Mouse (Mus musculus) cerebellum, adult 9-10 months (tissue): ENCODE measurements around the gene Pla2g5.
"Not testable (repeated sequence)": the region's sequence is repeated elsewhere in the genome, so short reads cannot be mapped to it uniquely, and the experiment has no call there.

Experiments used
- DNase-seq: peaks from one replicate; pipeline ENCODE4 v3.0.0; 2022

Pla2g5 gene

GRCm38 (mm10) chr4:138863344-138863998, at the start of gene Pla2g5:
Pla2g5 (minus strand) TSS chr4:138863482.
- no peak for DNase-seq

GRCm38 (mm10) chr4:138905624-138906337, 42.5 kb upstream of the Pla2g5 start:
- no peak for DNase-seq

- DNase-seq = no peak
Measured at GRCm38 (mm10) chr4:138899361-138899760, 36.1 kb upstream of the Pla2g5 start.

DNA sequence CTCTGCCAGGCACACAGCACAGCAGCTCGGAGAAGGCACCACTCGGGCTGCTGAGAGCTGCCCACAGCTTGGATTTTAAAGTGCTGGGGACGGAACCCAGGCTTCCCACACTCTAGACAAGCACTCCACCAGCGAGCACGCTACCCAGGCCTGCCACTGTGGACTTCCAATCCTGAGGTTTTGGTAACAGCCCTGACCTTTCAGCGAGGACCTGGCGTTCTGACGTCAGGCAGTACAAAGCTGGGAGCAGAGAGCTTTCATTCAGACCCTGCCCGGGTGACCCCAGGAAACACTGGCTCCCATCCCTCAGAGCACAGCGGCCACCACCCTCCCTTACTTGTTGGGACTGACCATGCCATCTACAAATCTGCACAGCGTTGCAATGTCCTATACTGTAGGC, 30.5 kb upstream of the Pla2g5 start:
- DNase-seq = not testable (repeated sequence)

- DNase-seq = no peak
Measured at GRCm38 (mm10) chr4:138892655-138893054, 29.4 kb upstream of the Pla2g5 start.

DNA sequence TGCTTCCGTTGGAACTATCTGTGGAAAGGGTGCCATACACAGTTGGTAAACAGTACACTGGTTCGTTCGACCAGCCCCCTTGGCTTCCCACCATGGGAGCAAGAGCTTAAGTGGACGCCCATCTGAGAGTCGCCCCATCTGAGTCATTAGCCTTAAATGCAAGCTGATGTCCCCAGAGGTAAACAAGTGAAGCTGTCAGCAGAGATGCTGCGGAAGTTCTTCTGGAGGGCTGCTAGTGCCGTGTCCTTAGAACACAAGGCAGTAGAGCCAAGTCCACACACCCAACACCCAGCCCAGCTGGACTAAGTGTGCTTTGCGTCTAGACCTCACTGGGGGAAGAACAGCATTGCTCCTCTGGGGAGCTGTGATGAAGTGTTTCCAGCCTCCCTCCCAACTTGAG, 26.4 kb upstream of the Pla2g5 start:
- DNase-seq = no peak

DNA sequence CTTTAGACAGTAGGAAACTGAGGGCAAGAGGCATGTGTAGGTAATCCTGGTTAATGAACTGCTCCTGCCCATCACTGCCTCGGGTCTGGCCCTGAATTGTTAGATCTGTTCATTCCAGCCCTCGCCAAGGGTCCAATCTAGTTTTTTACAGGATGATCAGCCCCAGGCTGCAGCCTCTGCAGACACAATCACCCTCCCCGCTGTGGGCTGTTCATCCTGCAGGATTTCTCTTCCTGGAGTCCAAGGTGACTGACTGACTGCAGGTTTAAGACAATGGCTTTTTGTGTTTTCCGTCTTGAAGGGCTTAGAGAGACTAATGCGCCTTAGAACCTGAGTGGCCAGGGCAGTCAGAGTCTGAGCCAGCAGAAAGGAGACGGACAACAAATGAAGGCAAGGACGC, 25.9 kb upstream of the Pla2g5 start:
- no peak for DNase-seq

DNA sequence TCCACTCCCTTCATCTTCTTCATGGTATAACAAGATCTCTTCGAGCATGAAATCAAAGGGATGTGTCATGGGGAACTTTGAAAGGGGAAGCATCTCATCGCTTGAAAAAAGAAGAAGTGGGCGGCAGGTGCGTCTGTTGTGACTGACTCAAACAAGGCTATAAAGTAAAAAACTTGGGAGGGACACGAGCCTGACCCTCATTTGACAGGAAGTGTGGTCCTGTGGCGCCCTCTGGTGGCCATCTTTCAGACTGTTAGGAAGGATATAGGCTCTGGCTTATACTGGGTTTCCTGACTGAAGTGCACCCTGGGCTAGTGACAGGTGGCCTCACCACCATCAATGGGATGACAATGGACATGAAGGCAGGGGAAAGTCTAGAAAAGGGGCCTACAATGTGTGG, 21.0 kb upstream of the Pla2g5 start:
- DNase-seq = peak; percentile 84

GRCm38 (mm10) chr4:138882179-138882578, 18.9 kb upstream of the Pla2g5 start:
- DNase-seq = no peak

- DNase-seq = no peak
Measured at GRCm38 (mm10) chr4:138880811-138881584, 17.7 kb upstream of the Pla2g5 start.

DNA sequence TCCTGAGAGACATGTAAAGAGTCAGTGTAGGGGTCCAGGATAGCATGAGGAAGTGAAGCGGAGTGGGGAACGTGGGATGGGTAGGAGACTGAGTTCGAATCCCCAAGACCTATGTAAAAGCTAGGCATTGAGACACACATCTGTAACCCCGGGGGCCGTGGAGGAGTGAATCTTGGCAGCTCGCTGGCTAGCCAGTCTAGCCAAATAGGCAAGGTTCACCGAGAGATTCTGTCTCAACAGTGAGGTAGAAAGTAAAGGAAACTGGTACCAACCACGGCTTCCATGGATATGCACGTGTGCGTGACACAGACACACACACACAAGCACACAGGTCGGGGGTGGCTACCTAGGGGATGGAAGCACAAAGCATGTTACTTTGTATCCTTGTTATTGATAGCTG, 16.5 kb upstream of the Pla2g5 start:
- DNase-seq = no peak

DNA sequence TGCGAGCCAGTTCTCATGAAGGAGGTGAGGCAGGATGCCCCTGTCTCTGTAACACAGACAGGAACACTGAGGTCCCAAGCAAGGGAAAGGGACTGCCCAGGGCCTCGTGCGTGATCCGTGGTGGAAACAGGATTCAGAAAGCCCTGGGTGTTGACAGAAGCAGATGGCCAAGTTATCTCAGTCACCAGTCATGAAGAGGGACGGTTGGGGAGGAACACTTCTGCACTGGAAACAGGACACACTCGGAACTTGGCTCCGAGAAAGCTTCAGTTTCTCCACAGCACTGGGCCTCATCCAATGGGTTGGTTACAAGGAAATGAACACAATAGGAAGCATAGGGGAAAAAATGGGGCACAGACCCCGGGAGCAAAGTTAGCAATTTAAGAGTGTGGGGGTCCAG, 15.5 kb upstream of the Pla2g5 start:
- no peak for DNase-seq

- no peak for DNase-seq
Measured at GRCm38 (mm10) chr4:138877731-138878130, 14.4 kb upstream of the Pla2g5 start, which contains the start of gene Pla2g2e. Pla2g2e (plus strand) TSS chr4:138877942.

- DNase-seq = no peak
Measured at GRCm38 (mm10) chr4:138875986-138876385, 12.7 kb upstream of the Pla2g5 start.

- not testable (repeated sequence) for DNase-seq
Measured at GRCm38 (mm10) chr4:138875275-138875674, 12.0 kb upstream of the Pla2g5 start.

DNA sequence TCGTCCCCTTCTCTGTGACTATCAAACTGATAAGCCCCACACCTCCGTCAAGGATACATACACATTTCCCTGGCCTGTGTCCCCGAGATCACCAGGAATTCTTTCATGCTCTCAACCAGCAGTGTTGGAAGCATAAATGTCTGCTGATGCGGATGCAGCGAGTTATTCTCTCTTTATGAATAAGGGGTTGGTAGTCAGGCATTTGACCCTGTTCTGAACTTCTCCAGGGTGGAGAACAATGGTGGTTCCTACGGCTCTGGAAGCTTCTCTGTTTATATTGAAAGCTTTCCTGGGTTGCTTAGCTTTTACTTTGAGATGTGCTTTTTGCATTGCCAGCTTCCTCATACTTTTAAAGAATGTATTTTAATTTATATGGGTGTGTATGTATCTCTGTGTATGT, 10.6 kb upstream of the Pla2g5 start, which contains the start of gene Gm13030:
Gm13030 (minus strand) TSS at position 101 of the 400 bp plus-strand sequence.
- DNase-seq = no peak

DNA sequence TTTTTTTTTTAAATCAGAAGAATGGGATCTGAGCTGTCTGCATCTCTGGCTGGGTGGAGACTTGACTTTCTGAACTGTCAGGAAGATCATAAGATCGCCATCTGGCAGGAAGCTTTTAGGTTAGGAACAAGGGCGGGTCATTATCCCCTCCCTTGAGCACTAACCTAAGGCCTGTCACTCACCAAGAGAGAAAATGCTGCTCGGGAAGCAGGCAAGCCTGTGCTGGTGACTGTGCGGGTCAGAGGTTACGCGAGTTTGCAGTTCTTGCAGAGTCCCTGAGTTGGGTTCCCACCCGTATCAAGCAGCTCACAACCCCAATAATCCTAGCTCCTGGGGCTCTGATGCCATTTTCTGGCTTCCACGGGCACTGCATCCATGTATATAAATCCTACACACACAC, 5.4 kb upstream of the Pla2g5 start:
- DNase-seq = no peak

DNA sequence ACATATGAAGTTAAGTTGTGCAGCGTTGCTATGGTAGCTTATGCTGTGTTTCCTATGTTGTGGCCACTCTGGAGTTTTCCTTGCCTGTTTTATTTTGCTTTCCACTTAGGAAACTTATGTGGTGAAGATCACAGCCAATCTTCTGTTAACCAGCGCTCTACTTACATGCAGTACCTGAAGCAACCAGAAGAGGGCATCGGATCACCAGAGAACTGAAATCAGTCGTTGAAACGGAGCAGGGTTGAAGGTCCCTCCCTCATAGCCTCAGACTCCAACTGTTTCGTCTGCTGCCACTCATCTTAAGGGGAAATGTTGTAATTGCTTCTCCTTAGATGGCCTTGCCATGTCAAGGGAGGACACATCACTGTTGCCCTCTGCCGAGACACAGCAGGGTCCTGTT, 3.1 kb upstream of the Pla2g5 start:
- peak; percentile 78 for DNase-seq

- DNase-seq = no peak
Measured at GRCm38 (mm10) chr4:138865991-138866390, 2.7 kb upstream of the Pla2g5 start.

DNA sequence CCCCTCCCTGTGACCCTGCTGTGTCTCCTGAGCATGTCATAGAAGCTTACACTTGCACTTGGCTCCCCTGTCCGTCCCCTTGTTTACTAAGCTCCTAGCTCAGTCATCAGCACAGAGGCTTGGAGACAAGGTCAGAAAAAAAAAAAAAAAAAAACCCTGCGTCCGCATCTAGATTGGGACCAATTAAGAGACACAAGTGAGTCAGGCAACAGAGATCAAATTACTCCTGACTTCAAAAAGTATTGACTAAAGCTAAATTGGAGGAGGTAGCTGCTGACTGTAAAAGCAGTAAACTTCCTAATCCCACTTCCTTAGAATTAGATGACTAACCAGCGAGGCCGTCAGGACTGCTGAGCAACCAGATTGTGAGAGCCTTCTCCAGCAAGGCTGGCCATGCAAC, 1.8 kb upstream of the Pla2g5 start:
- DNase-seq = no peak

DNA sequence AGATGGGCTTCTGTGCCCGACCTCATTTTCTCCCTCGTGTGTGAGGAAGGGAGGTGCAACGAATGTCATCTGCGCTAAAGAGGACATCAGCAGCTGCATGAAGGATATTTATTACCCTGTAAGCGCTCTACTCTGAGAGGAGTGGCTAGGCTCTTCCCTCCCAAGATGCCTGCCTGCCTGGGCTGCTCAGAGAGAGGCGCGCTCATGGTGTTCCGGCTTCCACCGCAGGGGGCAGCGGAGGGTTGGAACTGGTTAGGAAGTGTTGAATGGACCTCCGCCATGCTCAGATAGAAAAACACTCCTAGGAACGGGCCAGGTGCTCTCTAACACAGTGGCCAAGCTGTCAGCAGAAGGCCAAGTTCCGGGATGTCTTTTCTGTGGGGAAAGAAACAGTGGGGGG, 3.6 kb downstream of the Pla2g5 start:
- DNase-seq = peak; percentile 90

- no peak for DNase-seq
Measured at GRCm38 (mm10) chr4:138859245-138859644, 4.0 kb downstream of the Pla2g5 start.

DNA sequence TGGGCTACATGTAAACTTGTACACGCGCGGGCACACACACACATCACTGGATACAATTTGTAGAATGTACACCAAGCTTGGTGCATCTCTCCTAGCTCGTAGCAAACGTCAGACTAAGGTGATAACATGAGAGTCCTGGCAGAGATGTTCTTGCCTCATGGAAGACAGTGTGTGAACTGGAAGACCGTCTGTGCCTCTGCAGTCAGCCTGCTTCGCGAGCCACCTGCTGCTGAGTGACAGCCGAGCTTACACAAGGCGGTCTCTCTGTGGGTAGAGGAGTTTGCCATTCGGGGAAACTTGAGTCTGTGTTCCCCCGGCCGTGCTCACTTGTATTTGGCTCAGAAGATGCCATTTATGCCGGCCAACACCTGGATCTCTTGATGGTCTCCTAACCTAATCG, 4.8 kb downstream of the Pla2g5 start:
- no peak for DNase-seq

GRCm38 (mm10) chr4:138857576-138857975, 5.7 kb downstream of the Pla2g5 start:
- DNase-seq = no peak
